Mouse (Mus musculus): ENCODE measurements around the gene Psmb3. TPM values are rescaled to one million over a fixed set of nuclear protein-coding genes. Genes with fewer than 3 reads are reported as not detected.

Psmb3 gene
- total and polyA plus RNA-seq, 3 experiments, result 648 to 914 TPM; not detected in 1

GRCm38 (mm10) chr11:97677842-97678241 is 25.4 kb upstream of the Psmb3 start:
- no peak for TF ChIP-seq USF2 (IDR thresholded peaks at IDR 0.05; ENCODE audit: borderline replicate concordance in 1 of 2, insufficient read depth in 1 of 2, low read depth in 1 of 2, low read length in 2 of 2)
- TF ChIP-seq ZC3H11A (IDR thresholded peaks at IDR 0.05; ENCODE audit: low read depth, low read length), result no peak
- no peak for TF ChIP-seq NRF1 (IDR thresholded peaks at IDR 0.05; ENCODE audit: insufficient read depth, low read depth, low read length, poor library complexity, severe bottlenecking)
- no peak; a peak in 1 of 6 replicates for TF ChIP-seq CTCF (IDR thresholded peaks at IDR 0.05 in 2 of 3, conservative IDR thresholded peaks at IDR 0.05 in 1 of 3; ENCODE audit: control insufficient read depth in 1 of 3, insufficient read depth in 1 of 3, low read depth in 2 of 3, low read length in 3 of 3, poor library complexity in 1 of 3, severe bottlenecking in 1 of 3)
- TF ChIP-seq UBTF (IDR thresholded peaks at IDR 0.05; ENCODE audit: borderline replicate concordance, insufficient read depth, low read depth, low read length), result no peak
- TF ChIP-seq MEF2A (IDR thresholded peaks at IDR 0.05; ENCODE audit: extremely low read depth, insufficient replicate concordance, low read depth, low read length, poor library complexity, severe bottlenecking), result no peak
- no peak for TF ChIP-seq ZMIZ1 (IDR thresholded peaks at IDR 0.05; ENCODE audit: low read depth, low read length)
- Histone ChIP-seq H3K27me3 (ENCODE audit: control insufficient read depth in 1 of 2, insufficient read depth in 2 of 2, low read length in 2 of 2) (no peaks in the 10 kb centered on the region), H3K36me3 (ENCODE audit: control insufficient read depth in 1 of 2, insufficient read depth in 2 of 2, low read length in 2 of 2) (peaks cover 0 to 3% of the 10 kb centered on the region in 2 experiments; a peak in 1 of 4 replicates), H3K9ac (ENCODE audit: control insufficient read depth, low read depth, low read length, poor library complexity, severe bottlenecking) (no peak overlapping the region), H3K9me3 (replicated peaks; ENCODE audit: insufficient read depth, low read length) (no peaks in the 10 kb centered on the region), H3K4me1 (ENCODE audit: control insufficient read depth in 1 of 2, insufficient read depth in 2 of 2, low read length in 2 of 2) (no peaks in the 10 kb centered on the region), H3K79me2 (ENCODE audit: control insufficient read depth, insufficient read depth, low read length, poor library complexity) (no peaks in the 10 kb centered on the region), H3K27ac (ENCODE audit: control insufficient read depth, low read depth, low read length) (no peak overlapping the region), H3K4me3 (ENCODE audit: control insufficient read depth in 1 of 2, insufficient read depth in 1 of 2, low read depth in 2 of 2, low read length in 2 of 2) (no peak overlapping the region)
- no peak for DNase-seq (ENCODE audit: low read depth, low spot score)

GRCm38 (mm10) chr11:97678301-97678700 is 24.9 kb upstream of the Psmb3 start:
- DNase-seq (ENCODE audit: low read depth, low spot score), result no peak
- TF ChIP-seq RCOR1 (IDR thresholded peaks at IDR 0.05; ENCODE audit: low read depth, low read length), result no peak
- TF ChIP-seq MAX (IDR thresholded peaks at IDR 0.05; ENCODE audit: low read length), result no peak
- no peak for TF ChIP-seq BHLHE40 (IDR thresholded peaks at IDR 0.05; ENCODE audit: borderline replicate concordance, low read depth, low read length)
- TF ChIP-seq GATA1 (IDR thresholded peaks at IDR 0.05; ENCODE audit: low read depth, low read length), result no peak
- TF ChIP-seq ZNF384 (IDR thresholded peaks at IDR 0.05; ENCODE audit: low read depth, low read length), result no peak
- no peak for TF ChIP-seq TBP (IDR thresholded peaks at IDR 0.05; ENCODE audit: low read depth, low read length)
- no peak for TF ChIP-seq MAFK (IDR thresholded peaks at IDR 0.05; ENCODE audit: borderline replicate concordance, low read depth, low read length)
- TF ChIP-seq NRF1 (IDR thresholded peaks at IDR 0.05; ENCODE audit: insufficient read depth, low read depth, low read length, poor library complexity, severe bottlenecking), result no peak
- no peak for TF ChIP-seq UBTF (IDR thresholded peaks at IDR 0.05; ENCODE audit: borderline replicate concordance, insufficient read depth, low read depth, low read length)
- no peak for TF ChIP-seq MYC (IDR thresholded peaks at IDR 0.05; ENCODE audit: low read depth, low read length)

More at GRCm38 (mm10) chr11:97678301-97678700, 24.9 kb upstream of the Psmb3 start:
- Histone ChIP-seq H3K9ac (ENCODE audit: control insufficient read depth, low read depth, low read length, poor library complexity, severe bottlenecking) (no peak overlapping the region), H3K4me1 (ENCODE audit: control insufficient read depth in 1 of 2, insufficient read depth in 2 of 2, low read length in 2 of 2) (no peaks in the 10 kb centered on the region), H3K79me2 (ENCODE audit: control insufficient read depth, insufficient read depth, low read length, poor library complexity) (no peaks in the 10 kb centered on the region), H3K36me3 (ENCODE audit: control insufficient read depth in 1 of 2, insufficient read depth in 2 of 2, low read length in 2 of 2) (peaks cover 0 to 3% of the 10 kb centered on the region in 2 experiments; a peak in 1 of 4 replicates), H3K27ac (ENCODE audit: control insufficient read depth, low read depth, low read length) (no peak overlapping the region), H3K27me3 (ENCODE audit: control insufficient read depth in 1 of 2, insufficient read depth in 2 of 2, low read length in 2 of 2) (no peaks in the 10 kb centered on the region), H3K9me3 (replicated peaks; ENCODE audit: insufficient read depth, low read length) (no peaks in the 10 kb centered on the region), H3K4me3 (ENCODE audit: control insufficient read depth in 1 of 2, insufficient read depth in 1 of 2, low read depth in 2 of 2, low read length in 2 of 2) (no peak overlapping the region)

All from MEL (cell line).